ENCODE assay signal across 8 mouse cellular contexts in genomic region chr3:89817056-89817455, GRCm38 (mm10). TPM values are rescaled to one million over a fixed set of nuclear protein-coding genes. Genes with fewer than 3 reads are reported as not detected.
A peak's percentile ranks its signal among the peaks of the same experiment; 100 is the strongest.
DNase-seq lines count a peak whose midpoint lies in the region; ATAC-seq and TF ChIP-seq lines count a peak whose summit lies in the region.

No protein-coding gene starts in this region.

- no peak overlapping the region for H3K4me2 ChIP-seq in kidney, embryonic 16.5 days (replicated peaks; ENCODE audit: low read depth, low read length)
- no peak overlapping the region for H3K4me2 ChIP-seq in midbrain, embryonic 16.5 days (ENCODE audit: low read length)

- peak; percentile 70 for TF ChIP-seq RAD21 in MEL (IDR thresholded peaks at IDR 0.05; ENCODE audit: low read depth, low read length)

- no peaks in the 10 kb centered on the region for H3K9me3 ChIP-seq in kidney, embryonic 16.5 days (ENCODE audit: low read length)
- no peaks in the 10 kb centered on the region for H3K9me3 ChIP-seq in MEL (replicated peaks; ENCODE audit: insufficient read depth, low read length)
- H3K9me3 ChIP-seq in heart, embryonic 10.5 days = no peaks in the 10 kb centered on the region
- H3K9me3 ChIP-seq in midbrain, embryonic 16.5 days (replicated peaks; ENCODE audit: control insufficient read depth, low read length, poor library complexity, severe bottlenecking) = no peaks in the 10 kb centered on the region

- H3K27me3 ChIP-seq in kidney, adult 2 months (replicated peaks; ENCODE audit: control insufficient read depth, insufficient read depth, low read length) = no peaks in the 10 kb centered on the region
- H3K27me3 ChIP-seq in kidney, embryonic 16.5 days (ENCODE audit: insufficient read depth, low read length) = no peaks in the 10 kb centered on the region; the same call in 1 of the 2 replicates
- H3K27me3 ChIP-seq in MEL (ENCODE audit: control insufficient read depth in 1 of 2, insufficient read depth in 2 of 2, low read length in 2 of 2) = no peaks in the 10 kb centered on the region
- no peaks in the 10 kb centered on the region; the same call in 1 of the 2 replicates for H3K27me3 ChIP-seq in heart, embryonic 10.5 days (ENCODE audit: insufficient read depth, poor library complexity, severe bottlenecking)
- peaks cover 2% of the 10 kb centered on the region for H3K27me3 ChIP-seq in small intestine, adult 2 months (ENCODE audit: control insufficient read depth, insufficient read depth, low read length)
- H3K27me3 ChIP-seq in midbrain, embryonic 16.5 days (ENCODE audit: control insufficient read depth, insufficient read depth, low read depth, low read length) = no peaks in the 10 kb centered on the region; the same call in 1 of the 2 replicates

- H3K4me1 ChIP-seq in kidney, adult 2 months (ENCODE audit: control insufficient read depth, insufficient read depth, low read length) = no peaks in the 10 kb centered on the region
- H3K4me1 ChIP-seq in kidney, embryonic 16.5 days (ENCODE audit: insufficient read depth, low read length) = no peaks in the 10 kb centered on the region
- peaks cover 7 to 27% of the 10 kb centered on the region in 2 experiments for H3K4me1 ChIP-seq in MEL (ENCODE audit: control insufficient read depth in 1 of 2, insufficient read depth in 2 of 2, low read length in 2 of 2)
- H3K4me1 ChIP-seq in heart, embryonic 10.5 days = no peaks in the 10 kb centered on the region
- H3K4me1 ChIP-seq in small intestine, adult 2 months (ENCODE audit: control insufficient read depth, insufficient read depth, insufficient read length, low read length) = no peaks in the 10 kb centered on the region
- no peaks in the 10 kb centered on the region for H3K4me1 ChIP-seq in midbrain, embryonic 16.5 days (ENCODE audit: control insufficient read depth, insufficient read depth, low read length)

- no peaks in the 10 kb centered on the region for H3K36me3 ChIP-seq in kidney, adult 2 months (ENCODE audit: control insufficient read depth, insufficient read depth, low read length)
- no peaks in the 10 kb centered on the region for H3K36me3 ChIP-seq in kidney, embryonic 16.5 days (ENCODE audit: insufficient read depth, low read length)
- peaks cover 0 to 10% of the 10 kb centered on the region in 2 experiments; a peak in 2 of 4 replicates for H3K36me3 ChIP-seq in MEL (ENCODE audit: control insufficient read depth in 1 of 2, insufficient read depth in 2 of 2, low read length in 2 of 2)
- H3K36me3 ChIP-seq in heart, embryonic 10.5 days = no peaks in the 10 kb centered on the region
- no peaks in the 10 kb centered on the region for H3K36me3 ChIP-seq in small intestine, adult 2 months (ENCODE audit: control insufficient read depth, insufficient read depth, low read length)
- H3K36me3 ChIP-seq in midbrain, embryonic 16.5 days (ENCODE audit: control insufficient read depth, insufficient read depth, low read length) = no peaks in the 10 kb centered on the region

- peaks cover 1% of the 10 kb centered on the region; the same call in 1 of the 2 replicates for H3K79me2 ChIP-seq in MEL (ENCODE audit: control insufficient read depth, insufficient read depth, low read length, poor library complexity)

- TF ChIP-seq POLR2A in kidney, adult 2 months (IDR thresholded peaks at IDR 0.05; ENCODE audit: low read depth, low read length) = no peak
- no peak for TF ChIP-seq POLR2A in MEL (IDR thresholded peaks at IDR 0.05; ENCODE audit: control insufficient read depth in 1 of 2, insufficient read depth in 1 of 2, low read depth in 1 of 2, low read length in 2 of 2, poor library complexity in 1 of 2)
- no peak for TF ChIP-seq POLR2A in small intestine, adult 2 months (IDR thresholded peaks at IDR 0.05; ENCODE audit: low read depth, low read length)

- no peak overlapping the region for H3K9ac ChIP-seq in kidney, embryonic 16.5 days (replicated peaks; ENCODE audit: low read length)
- H3K9ac ChIP-seq in MEL (ENCODE audit: control insufficient read depth, low read depth, low read length, poor library complexity, severe bottlenecking) = no peak overlapping the region
- no peak overlapping the region for H3K9ac ChIP-seq in midbrain, embryonic 16.5 days (ENCODE audit: low read depth, low read length)

- TF ChIP-seq CTCF in kidney, adult 2 months (conservative IDR thresholded peaks at IDR 0.05; ENCODE audit: insufficient read depth, insufficient read length, low read depth, low read length) = peak; percentile 62
- TF ChIP-seq CTCF in MEL (IDR thresholded peaks at IDR 0.05 in 2 of 3, conservative IDR thresholded peaks at IDR 0.05 in 1 of 3; ENCODE audit: control insufficient read depth in 1 of 3, insufficient read depth in 1 of 3, low read depth in 2 of 3, low read length in 3 of 3, poor library complexity in 1 of 3, severe bottlenecking in 1 of 3) = peak; percentile 81 to 93 (median 85)
- TF ChIP-seq CTCF in small intestine, adult 2 months (IDR thresholded peaks at IDR 0.05; ENCODE audit: extremely low read depth, insufficient read length, insufficient replicate concordance, low read depth, low read length) = peak; percentile 60

- 68% methylated on average over 4 of the region's 4 CpGs for WGBS in kidney, adult 2 months
- WGBS in kidney, embryonic 16.5 days = 65% methylated on average over 4 of the region's 4 CpGs
- WGBS in heart, embryonic 10.5 days = 52% methylated on average over 4 of the region's 4 CpGs
- WGBS in small intestine, adult 2 months = 66% methylated on average over 4 of the region's 4 CpGs
- WGBS in midbrain, embryonic 16.5 days = 65% methylated on average over 4 of the region's 4 CpGs

- ATAC-seq in kidney, embryonic 16.5 days (ENCODE audit: low FRiP score, low TSS enrichment) = no peak
- ATAC-seq in midbrain, embryonic 16.5 days = no peak

- TF ChIP-seq EP300 in MEL (IDR thresholded peaks at IDR 0.05; ENCODE audit: low read depth in 1 of 2, low read length in 2 of 2) = no peak

- DNase-seq in kidney, adult 2 months = peak; percentile 44
- DNase-seq in A20 (ENCODE audit: low read depth, low spot score) (peak; percentile 59), MEL (ENCODE audit: low read depth, low spot score) (peak; percentile 80), adipocyte (ENCODE audit: low spot score) (no peak)
- peak; percentile 57 for DNase-seq in heart, embryonic 10.5 days (ENCODE audit: low spot score)

- H3K27ac ChIP-seq in kidney, adult 2 months (ENCODE audit: insufficient read depth, low read depth, low read length) = no peak overlapping the region
- H3K27ac ChIP-seq in kidney, embryonic 16.5 days (ENCODE audit: low read length) = no peak overlapping the region
- H3K27ac ChIP-seq in MEL (ENCODE audit: control insufficient read depth, low read depth, low read length) = no peak overlapping the region
- H3K27ac ChIP-seq in heart, embryonic 10.5 days = no peak overlapping the region
- H3K27ac ChIP-seq in small intestine, adult 2 months (ENCODE audit: insufficient read depth, low read depth, low read length) = no peak overlapping the region
- H3K27ac ChIP-seq in midbrain, embryonic 16.5 days (ENCODE audit: low read length) = no peak overlapping the region

- no peak overlapping the region for H3K4me3 ChIP-seq in kidney, adult 2 months (ENCODE audit: insufficient read depth, low read depth, low read length)
- H3K4me3 ChIP-seq in kidney, embryonic 16.5 days (ENCODE audit: low read length) = no peak overlapping the region
- H3K4me3 ChIP-seq in MEL (ENCODE audit: control insufficient read depth in 1 of 2, insufficient read depth in 1 of 2, low read depth in 2 of 2, low read length in 2 of 2) = no peak overlapping the region
- no peak overlapping the region for H3K4me3 ChIP-seq in heart, embryonic 10.5 days
- no peak overlapping the region for H3K4me3 ChIP-seq in small intestine, adult 2 months (ENCODE audit: low read depth, low read length)
- no peak overlapping the region for H3K4me3 ChIP-seq in midbrain, embryonic 16.5 days (ENCODE audit: low read depth, low read length)

TF ChIP-seq in MEL, 35 proteins besides CTCF, POLR2A, EP300 and RAD21:
- no peak for TF ChIP-seq ZMIZ1 (IDR thresholded peaks at IDR 0.05; ENCODE audit: low read depth, low read length)
- peak; percentile 90 for TF ChIP-seq SMC3 (IDR thresholded peaks at IDR 0.05; ENCODE audit: low read depth, low read length)
- no peak for TF ChIP-seq MAFK (IDR thresholded peaks at IDR 0.05; ENCODE audit: borderline replicate concordance, low read depth, low read length)
- no peak for TF ChIP-seq ELF1 (IDR thresholded peaks at IDR 0.05; ENCODE audit: low read depth, low read length)
- peak; percentile 80 for TF ChIP-seq ZC3H11A (IDR thresholded peaks at IDR 0.05; ENCODE audit: low read depth, low read length)

RNA-seq across cellular contexts. Expression of gene She, which starts 14.1 kb away (rescaled TPM):
- 3.3 and 4.1 TPM in 2 replicates for polyA plus RNA-seq in kidney, adult 2 months (2012; rRNA removed)
- polyA plus RNA-seq in kidney, embryonic 16.5 days (2015; fragmentation: Nextera tagmentation; extraction: Ambion mirVana) = 6.7 and 7.8 TPM in 2 replicates
- total RNA-seq in MEL (2012; rRNA removed) = 3.3 and 5.3 TPM in 2 replicates
- polyA plus RNA-seq in MEL (2012; ENCODE audit: insufficient read depth in 1 of 2, insufficient read length in 2 of 2, low read depth in 1 of 2, low replicate concordance in 2 of 2, missing spikeins in 1 of 2) = 1 to 10 TPM in 1 of 2 experiments, not detected in 1; 3.5 TPM
- 5.4 and 5.9 TPM in 2 replicates for polyA plus RNA-seq in heart, embryonic 10.5 days (2016; fragmentation: Nextera tagmentation; extraction: Ambion mirVana)
- 0.56 and 0.79 TPM in 2 replicates for polyA plus RNA-seq in small intestine, adult 2 months (2012; rRNA removed)
- 1.3 and 1.4 TPM in 2 replicates for polyA plus RNA-seq in midbrain, embryonic 16.5 days (2015; fragmentation: Nextera tagmentation; extraction: Ambion mirVana)

RNA-seq across cellular contexts. Expression of gene Ube2q1, which starts 43.6 kb away (rescaled TPM):
- 24.7 and 27.2 TPM in 2 replicates for polyA plus RNA-seq in kidney, adult 2 months (2012; rRNA removed)
- polyA plus RNA-seq in kidney, embryonic 16.5 days (2015; fragmentation: Nextera tagmentation; extraction: Ambion mirVana) = 9.8 and 11.5 TPM in 2 replicates
- 72.6 and 73.8 TPM in 2 replicates for total RNA-seq in MEL (2012; rRNA removed)
- 100 to 1,000 TPM in 1 of 2 experiments, 10 to 100 TPM in 1; 89.0 to 162 TPM for polyA plus RNA-seq in MEL (2012; ENCODE audit: insufficient read depth in 1 of 2, insufficient read length in 2 of 2, low read depth in 1 of 2, low replicate concordance in 2 of 2, missing spikeins in 1 of 2)
- 9.5 and 14.7 TPM in 2 replicates for polyA plus RNA-seq in heart, embryonic 10.5 days (2016; fragmentation: Nextera tagmentation; extraction: Ambion mirVana)
- 11.7 and 26.2 TPM in 2 replicates for polyA plus RNA-seq in small intestine, adult 2 months (2012; rRNA removed)
- polyA plus RNA-seq in midbrain, embryonic 16.5 days (2015; fragmentation: Nextera tagmentation; extraction: Ambion mirVana) = 10.7 and 10.9 TPM in 2 replicates

RNA-seq across cellular contexts. Expression of gene Chrnb2, which starts 52.6 kb away (rescaled TPM):
- 1.6 and 1.8 TPM in 2 replicates for polyA plus RNA-seq in kidney, adult 2 months (2012; rRNA removed)
- polyA plus RNA-seq in kidney, embryonic 16.5 days (2015; fragmentation: Nextera tagmentation; extraction: Ambion mirVana) = 0.40 and 0.86 TPM in 2 replicates
- 0.98 and 1.6 TPM in 2 replicates for total RNA-seq in MEL (2012; rRNA removed)
- polyA plus RNA-seq in MEL (2012; ENCODE audit: insufficient read depth in 1 of 2, insufficient read length in 2 of 2, low read depth in 1 of 2, low replicate concordance in 2 of 2, missing spikeins in 1 of 2) = 1 to 10 TPM in 1 of 2 experiments, not detected in 1; 4.0 TPM
- 0.25 and 0.26 TPM in 2 replicates for polyA plus RNA-seq in heart, embryonic 10.5 days (2016; fragmentation: Nextera tagmentation; extraction: Ambion mirVana)
- polyA plus RNA-seq in small intestine, adult 2 months (2012; rRNA removed) = 0.53 and 0.93 TPM in 2 replicates
- polyA plus RNA-seq in midbrain, embryonic 16.5 days (2015; fragmentation: Nextera tagmentation; extraction: Ambion mirVana) = 31.5 and 33.6 TPM in 2 replicates
